Mouse (Mus musculus) limb, embryonic 11.5 days (tissue): Measurements from ENCODE around the gene Ubxn7. TPM values are rescaled to one million over a fixed set of nuclear protein-coding genes. Genes with fewer than 3 reads are reported as not detected.

Experiments
- ATAC-seq: fragments of 200-750 bp; cut with Nextera tagmentation; 2 replicates; pipeline ENCODE4 v1.8.0; 2017; ENCODE audit warnings: low read depth; ENCODE audit not compliant: insufficient number of reproducible peaks, low FRiP score, low TSS enrichment
- DNase-seq: peaks from one replicate; pipeline ENCODE4 v3.0.0-alpha.2; 2015; ENCODE audit warnings: low spot score
- H3K27ac ChIP-seq: fragments of 300-500 bp; sonication (generic); replicated peaks from 2 replicates; pipeline ENCODE4 v1.5.1; 2014; ENCODE audit warnings: low read depth, mild to moderate bottlenecking, low read length
- H3K27me3 ChIP-seq: fragments of 300-500 bp; sonication (generic); 2 replicates; pipeline ENCODE4 v1.6.1; 2014; ENCODE audit warnings: mild to moderate bottlenecking, low read length, mixed read lengths; ENCODE audit not compliant: control insufficient read depth, insufficient read depth
- H3K36me3 ChIP-seq: fragments of 300-500 bp; sonication (generic); 2 replicates; pipeline ENCODE4 v1.6.1; 2014; ENCODE audit warnings: mild to moderate bottlenecking, low read length, moderate library complexity, mixed read lengths; ENCODE audit not compliant: control insufficient read depth, insufficient read depth
- H3K4me1 ChIP-seq: fragments of 300-500 bp; sonication (generic); 2 replicates; pipeline ENCODE4 v1.6.1; 2014; ENCODE audit warnings: low read length, mixed read lengths; ENCODE audit not compliant: control insufficient read depth, insufficient read depth
- H3K4me2 ChIP-seq: fragments of 300-500 bp; sonication (generic); 2 replicates; pipeline ENCODE4 v1.6.1; 2014; ENCODE audit warnings: low read depth, mild to moderate bottlenecking, moderate library complexity; ENCODE audit not compliant: severe bottlenecking
- H3K4me3 ChIP-seq: fragments of 300-500 bp; sonication (generic); 2 replicates; pipeline ENCODE4 v1.5.1; 2014; ENCODE audit warnings: low read depth, low read length
- H3K9ac ChIP-seq: fragments of 300-500 bp; sonication (generic); 2 replicates; pipeline ENCODE4 v1.6.1; 2014; ENCODE audit warnings: mild to moderate bottlenecking, low read length
- H3K9me3 ChIP-seq: fragments of 300-500 bp; sonication (generic); 2 replicates; pipeline ENCODE4 v1.6.1; 2016; ENCODE audit warnings: low read length; ENCODE audit not compliant: control insufficient read depth
- WGBS: fragments of 180-500 bp; shearing (Covaris S2); extraction: QIAGEN DNeasy Blood & Tissue Kit; methylation state at CpG from one replicate; pipeline ENCODE4 v1.1.7; 2014; 5-methylcytosine and 5-hydroxymethylcytosine counted together
- polyA plus RNA-seq: library from polyadenylated mRNA; unstranded; fragments of >200 nt; fragmentation: Nextera tagmentation; extraction: Ambion mirVana; gene quantifications from 2 replicates; pipeline ENCODE4 v1.2.1, GENCODE M21; 2014

Gene Ubxn7
- polyA plus RNA-seq, 1 experiment from 2014 or later = 28.0 TPM

GRCm38 (mm10) chr16:32405716-32406115 lies 73.7 kb downstream of the Ubxn7 start:
- Histone ChIP-seq H3K4me1 (no peaks in the 10 kb centered on the region), H3K9ac (no peak overlapping the region), H3K27me3 (no peaks in the 10 kb centered on the region), H3K36me3 (no peaks in the 10 kb centered on the region), H3K27ac (no peak overlapping the region), H3K4me3 (no peak overlapping the region), H3K9me3 (no peaks in the 10 kb centered on the region), H3K4me2 (no peak overlapping the region)
- no peak for ATAC-seq
- WGBS = 96% methylated on average over 9 of the region's 9 CpGs
- no peak for DNase-seq

- Histone ChIP-seq H3K9me3 (no peaks in the 10 kb centered on the region), H3K36me3 (no peaks in the 10 kb centered on the region), H3K4me2 (no peak overlapping the region), H3K4me3 (no peak overlapping the region), H3K27ac (no peak overlapping the region), H3K4me1 (no peaks in the 10 kb centered on the region), H3K27me3 (no peaks in the 10 kb centered on the region), H3K9ac (no peak overlapping the region)
- DNase-seq (no peak), ATAC-seq (no peak)
- WGBS = 50% methylated on average over 6 of the region's 6 CpGs
Observed at GRCm38 (mm10) chr16:32406671-32407070, 74.6 kb downstream of the Ubxn7 start.

GRCm38 (mm10) chr16:32407730-32408129 lies 75.7 kb downstream of the Ubxn7 start:
- H3K27ac ChIP-seq = no peak overlapping the region
- H3K27me3 ChIP-seq = no peaks in the 10 kb centered on the region
- no peaks in the 10 kb centered on the region for H3K9me3 ChIP-seq
- no peak for ATAC-seq
- H3K4me2 ChIP-seq = no peak overlapping the region
- H3K36me3 ChIP-seq = no peaks in the 10 kb centered on the region
- H3K4me3 ChIP-seq = no peak overlapping the region
- no peak overlapping the region for H3K9ac ChIP-seq
- 82% methylated on average over 10 of the region's 10 CpGs for WGBS
- no peaks in the 10 kb centered on the region for H3K4me1 ChIP-seq
- DNase-seq = no peak

GRCm38 (mm10) chr16:32417457-32417856 lies 85.4 kb downstream of the Ubxn7 start:
- 40% methylated on average over 1 of the region's 1 CpGs for WGBS
- no peak overlapping the region for H3K4me3 ChIP-seq

GRCm38 (mm10) chr16:32419517-32420483 lies 87.7 kb downstream of the Ubxn7 start, which contains the start of gene Tctex1d2:
Gene Tctex1d2, plus strand, starts transcription at chr16:32419702.
- 1% methylated on average over 45 of the region's 45 CpGs for WGBS
- peak within 1 kb of the TSS; percentile 58 for H3K4me3 ChIP-seq
- peak within 1 kb of the TSS; percentile 85 for H3K27ac ChIP-seq
- no peaks in the 10 kb centered on the region for H3K27me3 ChIP-seq
- ATAC-seq (peak; percentile 94), DNase-seq (peak; percentile 95)
- H3K4me1 ChIP-seq = no peaks in the 10 kb centered on the region
- H3K9ac ChIP-seq = peak within 1 kb of the TSS; percentile 74
- peak within 1 kb of the TSS; percentile 75 for H3K4me2 ChIP-seq
- no peaks in the 10 kb centered on the region for H3K36me3 ChIP-seq
- H3K9me3 ChIP-seq = no peaks in the 10 kb centered on the region

More at GRCm38 (mm10) chr16:32417457-32417856, 85.4 kb downstream of the Ubxn7 start:
- DNase-seq = no peak
- Histone ChIP-seq H3K27ac (no peak overlapping the region), H3K9ac (no peak overlapping the region), H3K4me2 (no peak overlapping the region), H3K9me3 (no peaks in the 10 kb centered on the region), H3K36me3 (no peaks in the 10 kb centered on the region), H3K27me3 (no peaks in the 10 kb centered on the region), H3K4me1 (no peaks in the 10 kb centered on the region)
- ATAC-seq = no peak

- H3K9me3 ChIP-seq = no peaks in the 10 kb centered on the region
- no peaks in the 10 kb centered on the region for H3K27me3 ChIP-seq
- H3K27ac ChIP-seq = no peak overlapping the region
- H3K36me3 ChIP-seq = no peaks in the 10 kb centered on the region
- ATAC-seq = no peak
- 84% methylated on average over 3 of the region's 3 CpGs for WGBS
- H3K4me1 ChIP-seq = 0 out of 2 replicates have a peak, but pooled peaks cover 3% of the 10 kb centered on the region
- no peak for DNase-seq
- H3K4me3 ChIP-seq = no peak overlapping the region
- H3K9ac ChIP-seq = no peak overlapping the region
- H3K4me2 ChIP-seq = no peak overlapping the region
Observed at GRCm38 (mm10) chr16:32427506-32427905, 95.4 kb downstream of the Ubxn7 start.

- Histone ChIP-seq H3K4me1 (0 out of 2 replicates have a peak, but pooled peaks cover 3% of the 10 kb centered on the region), H3K9me3 (no peaks in the 10 kb centered on the region), H3K27me3 (no peaks in the 10 kb centered on the region), H3K4me2 (peak within 1 kb of the TSS; percentile 95), H3K36me3 (no peaks in the 10 kb centered on the region), H3K9ac (peak within 1 kb of the TSS; percentile 74), H3K4me3 (peak within 1 kb of the TSS; percentile 72), H3K27ac (peak within 1 kb of the TSS; percentile 56; the same call in 1 of the 2 replicates)
- DNase-seq = peak; percentile 95
- ATAC-seq = peak; percentile 92
- under 1% methylated on average over 54 of the region's 54 CpGs for WGBS
Observed at GRCm38 (mm10) chr16:32430474-32431046, 98.5 kb downstream of the Ubxn7 start, which contains the start of gene Pcyt1a. Gene Pcyt1a, plus strand, starts transcription at chr16:32430921.

- Histone ChIP-seq H3K4me1 (0 out of 2 replicates have a peak, but pooled peaks cover 3% of the 10 kb centered on the region), H3K4me3 (peak overlapping the region; percentile 72), H3K27ac (no peak overlapping the region; the same call in 1 of the 2 replicates), H3K36me3 (no peaks in the 10 kb centered on the region), H3K27me3 (no peaks in the 10 kb centered on the region), H3K9me3 (no peaks in the 10 kb centered on the region), H3K4me2 (peak overlapping the region; percentile 95), H3K9ac (peak overlapping the region; percentile 74)
- ATAC-seq (peak; percentile 75), DNase-seq (no peak)
- WGBS = 2% methylated on average over 28 of the region's 28 CpGs
Observed at GRCm38 (mm10) chr16:32431047-32431591, 99.1 kb downstream of the Ubxn7 start.
